Mouse (Mus musculus): ENCODE measurements at regions not wholly inside any gene's neighbourhood (a gene's known extent, or its start where the extent isn't known, plus 50 kb on each side); places are given as distances from the start of the nearest gene placed in this dataset.

GRCm38 (mm10) chr6:117437411-117438101, 269.2 kb downstream of the Cxcl12 start (continued):
- TF ChIP-seq MEF2A (IDR thresholded peaks at IDR 0.05; ENCODE audit: extremely low read depth, insufficient replicate concordance, low read depth, low read length, poor library complexity, severe bottlenecking) (no peak), POLR2AphosphoS5 (IDR thresholded peaks at IDR 0.05; ENCODE audit: borderline replicate concordance, low read depth, low read length) (no peak)

GRCm38 (mm10) chr6:117448652-117449051, 280.3 kb downstream of the Cxcl12 start:
- no peak for TF ChIP-seq CTCF (IDR thresholded peaks at IDR 0.05 in 2 of 3, conservative IDR thresholded peaks at IDR 0.05 in 1 of 3; ENCODE audit: control insufficient read depth in 1 of 3, insufficient read depth in 1 of 3, low read depth in 2 of 3, low read length in 3 of 3, poor library complexity in 1 of 3, severe bottlenecking in 1 of 3)
- no peak overlapping the region for H3K4me3 ChIP-seq (ENCODE audit: control insufficient read depth in 1 of 2, insufficient read depth in 1 of 2, low read depth in 2 of 2, low read length in 2 of 2)
- no peak overlapping the region for H3K9ac ChIP-seq (ENCODE audit: control insufficient read depth, low read depth, low read length, poor library complexity, severe bottlenecking)
- H3K79me2 ChIP-seq (ENCODE audit: control insufficient read depth, insufficient read depth, low read length, poor library complexity), result no peaks in the 10 kb centered on the region
- no peaks in the 10 kb centered on the region for H3K9me3 ChIP-seq (replicated peaks; ENCODE audit: insufficient read depth, low read length)
- DNase-seq (ENCODE audit: low read depth, low spot score), result no peak
- no peaks in the 10 kb centered on the region for H3K4me1 ChIP-seq (ENCODE audit: control insufficient read depth in 1 of 2, insufficient read depth in 2 of 2, low read length in 2 of 2)
- no peaks in the 10 kb centered on the region for H3K36me3 ChIP-seq (ENCODE audit: control insufficient read depth in 1 of 2, insufficient read depth in 2 of 2, low read length in 2 of 2)
- no peaks in the 10 kb centered on the region for H3K27me3 ChIP-seq (ENCODE audit: control insufficient read depth in 1 of 2, insufficient read depth in 2 of 2, low read length in 2 of 2)
- no peak overlapping the region for H3K27ac ChIP-seq (ENCODE audit: control insufficient read depth, low read depth, low read length)

GRCm38 (mm10) chr6:117451001-117451400, 282.7 kb downstream of the Cxcl12 start:
- no peaks in the 10 kb centered on the region for H3K36me3 ChIP-seq (ENCODE audit: control insufficient read depth in 1 of 2, insufficient read depth in 2 of 2, low read length in 2 of 2)
- TF ChIP-seq POLR2AphosphoS2 (IDR thresholded peaks at IDR 0.05; ENCODE audit: low read length), result no peak
- no peak overlapping the region for H3K4me3 ChIP-seq (ENCODE audit: control insufficient read depth in 1 of 2, insufficient read depth in 1 of 2, low read depth in 2 of 2, low read length in 2 of 2)
- DNase-seq (ENCODE audit: low read depth, low spot score), result no peak
- H3K9ac ChIP-seq (ENCODE audit: control insufficient read depth, low read depth, low read length, poor library complexity, severe bottlenecking), result no peak overlapping the region
- H3K27me3 ChIP-seq (ENCODE audit: control insufficient read depth in 1 of 2, insufficient read depth in 2 of 2, low read length in 2 of 2), result no peaks in the 10 kb centered on the region
- H3K27ac ChIP-seq (ENCODE audit: control insufficient read depth, low read depth, low read length), result no peak overlapping the region
- no peaks in the 10 kb centered on the region for H3K79me2 ChIP-seq (ENCODE audit: control insufficient read depth, insufficient read depth, low read length, poor library complexity)
- H3K4me1 ChIP-seq (ENCODE audit: control insufficient read depth in 1 of 2, insufficient read depth in 2 of 2, low read length in 2 of 2), result no peaks in the 10 kb centered on the region
- no peaks in the 10 kb centered on the region for H3K9me3 ChIP-seq (replicated peaks; ENCODE audit: insufficient read depth, low read length)

- Histone ChIP-seq H3K9me3 (replicated peaks; ENCODE audit: insufficient read depth, low read length) (no peaks in the 10 kb centered on the region), H3K79me2 (ENCODE audit: control insufficient read depth, insufficient read depth, low read length, poor library complexity) (no peaks in the 10 kb centered on the region), H3K27ac (ENCODE audit: control insufficient read depth, low read depth, low read length) (no peak overlapping the region), H3K9ac (ENCODE audit: control insufficient read depth, low read depth, low read length, poor library complexity, severe bottlenecking) (no peak overlapping the region), H3K27me3 (ENCODE audit: control insufficient read depth in 1 of 2, insufficient read depth in 2 of 2, low read length in 2 of 2) (no peaks in the 10 kb centered on the region), H3K36me3 (ENCODE audit: control insufficient read depth in 1 of 2, insufficient read depth in 2 of 2, low read length in 2 of 2) (no peaks in the 10 kb centered on the region), H3K4me3 (ENCODE audit: control insufficient read depth in 1 of 2, insufficient read depth in 1 of 2, low read depth in 2 of 2, low read length in 2 of 2) (no peak overlapping the region), H3K4me1 (ENCODE audit: control insufficient read depth in 1 of 2, insufficient read depth in 2 of 2, low read length in 2 of 2) (no peaks in the 10 kb centered on the region)
- no peak for DNase-seq (ENCODE audit: low read depth, low spot score)
- TF ChIP-seq SMC3 (IDR thresholded peaks at IDR 0.05; ENCODE audit: low read depth, low read length) (no peak), CTCF (IDR thresholded peaks at IDR 0.05 in 2 of 3, conservative IDR thresholded peaks at IDR 0.05 in 1 of 3; ENCODE audit: control insufficient read depth in 1 of 3, insufficient read depth in 1 of 3, low read depth in 2 of 3, low read length in 3 of 3, poor library complexity in 1 of 3, severe bottlenecking in 1 of 3) (no peak), KAT2A (conservative IDR thresholded peaks at IDR 0.05; ENCODE audit: low read depth, low read length) (no peak), ZC3H11A (IDR thresholded peaks at IDR 0.05; ENCODE audit: low read depth, low read length) (no peak), ZMIZ1 (IDR thresholded peaks at IDR 0.05; ENCODE audit: low read depth, low read length) (no peak), USF2 (IDR thresholded peaks at IDR 0.05; ENCODE audit: borderline replicate concordance in 1 of 2, insufficient read depth in 1 of 2, low read depth in 1 of 2, low read length in 2 of 2) (no peak), POLR2A (IDR thresholded peaks at IDR 0.05; ENCODE audit: control insufficient read depth in 1 of 2, insufficient read depth in 1 of 2, low read depth in 1 of 2, low read length in 2 of 2, poor library complexity in 1 of 2) (no peak), TAL1 (IDR thresholded peaks at IDR 0.05; ENCODE audit: low read length) (no peak), HCFC1 (IDR thresholded peaks at IDR 0.05; ENCODE audit: low read depth, low read length) (no peak), RAD21 (IDR thresholded peaks at IDR 0.05; ENCODE audit: low read depth, low read length) (no peak)
Measured at GRCm38 (mm10) chr6:117460193-117460592, 291.9 kb downstream of the Cxcl12 start.
